Mouse (Mus musculus): Measurements from ENCODE around the gene Ccin. TPM values are rescaled to one million over a fixed set of nuclear protein-coding genes. Genes with fewer than 3 reads are reported as not detected.

Gene Ccin
- total RNA-seq, 1 experiment from 2014 or later: not detected

DNA sequence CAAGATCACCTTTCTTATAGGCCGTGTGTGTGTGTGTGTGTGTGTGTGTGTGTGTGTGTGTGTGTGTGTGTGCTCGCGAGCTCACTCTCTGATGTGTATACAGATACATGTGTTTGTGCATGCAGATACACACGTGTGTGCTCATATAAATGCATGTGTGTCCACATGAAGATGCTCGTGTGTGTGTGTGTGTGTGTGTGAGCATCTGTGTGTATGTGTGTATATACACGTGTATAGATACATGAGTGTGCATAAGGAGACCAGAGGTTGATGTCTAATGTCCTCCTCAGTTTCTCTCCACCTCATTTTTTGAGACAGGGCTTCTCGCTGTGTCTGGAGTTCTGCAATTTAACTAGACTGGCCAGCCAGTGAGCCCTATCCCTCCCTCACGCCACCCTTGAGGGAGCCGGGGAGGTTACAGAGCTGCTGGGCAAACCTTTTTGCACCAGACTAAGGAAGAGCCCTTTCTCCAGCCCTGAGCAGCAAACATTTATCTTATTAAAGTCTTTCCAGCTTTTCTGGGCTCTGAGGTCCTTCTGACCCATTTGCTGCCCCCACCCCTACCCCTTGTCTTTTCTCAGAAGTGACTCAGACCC is 11.6 kb upstream of the Ccin start:
- ATAC-seq (replicated peaks; ENCODE audit: insufficient number of reproducible peaks, low FRiP score, low TSS enrichment, poor library complexity, severe bottlenecking): no peak

DNA sequence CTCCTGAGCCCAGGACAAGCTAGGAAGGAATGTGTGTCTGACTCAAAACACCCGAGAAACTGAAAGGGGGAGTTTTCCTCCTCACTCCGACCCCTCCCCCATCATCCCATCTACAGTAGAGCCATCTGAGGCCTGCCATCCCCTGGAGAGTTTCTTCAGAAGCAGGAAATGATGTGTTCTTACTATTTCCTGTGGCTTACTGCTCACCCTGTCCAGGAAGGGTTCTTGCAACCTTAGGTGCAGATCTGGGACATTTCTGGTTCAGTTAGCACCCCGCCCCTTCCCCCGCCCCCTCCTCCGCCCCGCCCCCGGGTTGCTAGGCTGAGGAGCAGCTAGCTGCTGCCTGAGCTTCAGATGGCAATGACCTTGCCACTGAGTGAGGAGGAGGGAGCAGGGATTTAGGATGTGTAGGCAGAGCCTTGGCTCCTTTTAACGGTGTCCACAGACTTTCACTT is 11.1 kb upstream of the Ccin start:
- peak; percentile 41 for ATAC-seq (replicated peaks; ENCODE audit: insufficient number of reproducible peaks, low FRiP score, low TSS enrichment, poor library complexity, severe bottlenecking)

DNA sequence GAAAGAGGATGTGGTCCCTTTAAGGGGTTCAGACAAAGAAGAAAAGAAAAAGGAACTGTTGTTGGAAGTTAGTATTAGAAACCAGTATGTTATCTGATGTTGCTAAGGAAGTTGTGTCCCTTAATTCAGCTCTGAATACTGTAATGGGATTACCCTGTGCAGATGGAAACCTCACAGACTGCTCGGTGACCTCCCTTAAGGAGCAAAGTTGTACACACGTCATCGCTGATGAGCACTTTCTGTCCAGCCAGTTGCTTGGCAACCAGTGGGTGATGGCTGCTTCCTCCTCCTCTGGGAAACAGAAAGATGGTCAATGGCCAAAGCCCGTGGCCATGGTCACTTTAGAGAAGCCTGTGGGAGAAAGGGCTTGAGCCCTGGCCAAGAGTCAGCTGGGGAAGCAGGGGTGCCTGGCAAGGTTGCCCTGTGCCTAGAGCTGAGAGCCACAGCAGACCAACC is 9.7 kb upstream of the Ccin start:
- peak; percentile 92 for ATAC-seq (replicated peaks; ENCODE audit: insufficient number of reproducible peaks, low FRiP score, low TSS enrichment, poor library complexity, severe bottlenecking)

- no peak for ATAC-seq (replicated peaks; ENCODE audit: insufficient number of reproducible peaks, low FRiP score, low TSS enrichment, poor library complexity, severe bottlenecking)
Observed at GRCm38 (mm10) chr4:43974914-43975616, 8.2 kb upstream of the Ccin start.

- no peak for ATAC-seq (replicated peaks; ENCODE audit: insufficient number of reproducible peaks, low FRiP score, low TSS enrichment, poor library complexity, severe bottlenecking)
Observed at GRCm38 (mm10) chr4:43976223-43976740, 7.0 kb upstream of the Ccin start.

- no peak for ATAC-seq (replicated peaks; ENCODE audit: insufficient number of reproducible peaks, low FRiP score, low TSS enrichment, poor library complexity, severe bottlenecking)
Observed at GRCm38 (mm10) chr4:43978521-43979443, 4.5 kb upstream of the Ccin start.

GRCm38 (mm10) chr4:43979746-43980145 is 3.5 kb upstream of the Ccin start:
- no peak for ATAC-seq (replicated peaks; ENCODE audit: insufficient number of reproducible peaks, low FRiP score, low TSS enrichment, poor library complexity, severe bottlenecking)

DNA sequence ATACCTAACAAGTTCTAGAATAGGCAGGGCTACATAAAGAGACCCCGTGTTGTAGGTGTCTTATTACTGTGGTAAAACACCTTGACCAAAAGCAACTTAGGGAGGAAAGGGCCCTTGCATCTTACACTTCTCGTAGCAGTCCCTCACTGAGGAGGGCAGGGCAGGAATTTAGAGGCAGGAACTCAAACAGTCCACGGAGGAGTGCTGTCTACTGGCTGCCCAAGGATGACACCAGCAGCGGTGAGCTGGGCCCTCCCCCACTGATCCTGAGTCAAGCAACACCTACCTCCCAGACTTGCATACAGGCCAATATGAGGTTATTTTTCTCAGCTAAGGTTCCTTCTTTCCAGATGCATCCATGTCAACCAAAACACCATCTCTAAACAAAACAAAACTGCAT is 3.0 kb upstream of the Ccin start:
- ATAC-seq (replicated peaks; ENCODE audit: insufficient number of reproducible peaks, low FRiP score, low TSS enrichment, poor library complexity, severe bottlenecking): no peak

DNA sequence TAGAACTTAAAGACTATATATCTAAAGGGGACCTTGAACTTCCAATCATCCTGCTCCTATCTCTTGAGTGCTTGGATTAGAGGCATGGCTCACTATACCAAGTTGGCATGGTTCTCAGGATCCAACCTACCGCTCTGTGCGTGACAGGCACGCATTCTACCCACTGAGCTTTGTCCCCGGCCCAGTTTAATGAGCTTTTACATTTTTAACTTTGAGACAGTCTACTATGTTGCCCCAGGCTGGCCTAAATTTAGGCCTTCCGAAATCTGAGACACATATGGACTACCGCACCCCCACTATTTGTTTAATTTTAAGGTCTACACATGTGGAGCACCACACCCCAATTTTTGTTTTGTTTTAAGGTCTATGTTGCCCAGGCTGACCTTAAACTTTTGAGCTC is 2.4 kb upstream of the Ccin start:
- no peak for ATAC-seq (replicated peaks; ENCODE audit: insufficient number of reproducible peaks, low FRiP score, low TSS enrichment, poor library complexity, severe bottlenecking)

DNA sequence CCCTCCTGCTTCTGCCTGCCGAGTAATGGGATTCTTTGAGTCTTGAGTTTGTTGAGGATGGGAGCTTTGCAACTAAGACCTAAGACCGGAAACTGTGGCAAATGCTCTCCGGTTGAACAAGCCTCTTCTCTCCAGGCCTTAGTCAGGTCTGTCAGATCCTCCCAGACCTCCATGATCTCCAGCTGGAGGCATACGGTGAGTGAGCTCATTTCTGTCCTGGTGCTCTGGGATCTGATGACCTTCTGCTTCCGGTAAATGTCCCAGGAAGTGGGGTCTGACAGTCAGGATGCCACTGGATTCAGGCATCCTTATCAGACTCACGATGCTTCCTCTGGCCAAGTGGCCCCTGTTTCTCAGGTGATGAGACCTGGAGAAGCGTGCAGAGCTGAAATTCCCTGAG is 2.0 kb upstream of the Ccin start:
- no peak for ATAC-seq (replicated peaks; ENCODE audit: insufficient number of reproducible peaks, low FRiP score, low TSS enrichment, poor library complexity, severe bottlenecking)

GRCm38 (mm10) chr4:43982053-43982732 is 1.1 kb upstream of the Ccin start:
- peak; percentile 92 for ATAC-seq (replicated peaks; ENCODE audit: insufficient number of reproducible peaks, low FRiP score, low TSS enrichment, poor library complexity, severe bottlenecking)

- ATAC-seq (replicated peaks; ENCODE audit: insufficient number of reproducible peaks, low FRiP score, low TSS enrichment, poor library complexity, severe bottlenecking): no peak
Observed at GRCm38 (mm10) chr4:43983756-43984155, 473 bp downstream of the Ccin start.

- ATAC-seq (replicated peaks; ENCODE audit: insufficient number of reproducible peaks, low FRiP score, low TSS enrichment, poor library complexity, severe bottlenecking): no peak
Observed at GRCm38 (mm10) chr4:43984326-43984725, 1.0 kb downstream of the Ccin start.

DNA sequence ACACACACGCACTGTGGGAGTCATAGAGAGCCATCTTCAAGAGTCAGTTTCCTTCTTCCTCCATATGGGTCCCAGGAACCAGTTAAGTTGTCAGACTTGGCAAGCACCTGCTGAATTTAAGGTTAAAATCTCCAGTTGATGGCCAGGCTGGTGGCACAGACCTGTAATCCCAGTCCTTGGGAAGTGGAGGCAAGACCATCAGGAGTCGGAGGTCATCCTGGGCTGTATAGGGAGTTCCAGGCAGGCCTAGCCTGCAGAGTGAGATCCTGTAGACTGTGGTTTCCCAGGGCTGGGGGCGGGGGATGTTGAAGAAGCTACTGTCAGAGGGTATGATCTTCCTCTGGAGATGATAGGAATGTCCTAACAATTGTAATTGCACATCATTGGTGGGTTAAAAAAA is 5.7 kb downstream of the Ccin start:
- no peak for ATAC-seq (replicated peaks; ENCODE audit: insufficient number of reproducible peaks, low FRiP score, low TSS enrichment, poor library complexity, severe bottlenecking)

- no peak for ATAC-seq (replicated peaks; ENCODE audit: insufficient number of reproducible peaks, low FRiP score, low TSS enrichment, poor library complexity, severe bottlenecking)
Observed at GRCm38 (mm10) chr4:43993072-43993471, 9.8 kb downstream of the Ccin start.

- no peak for ATAC-seq (replicated peaks; ENCODE audit: insufficient number of reproducible peaks, low FRiP score, low TSS enrichment, poor library complexity, severe bottlenecking)
Observed at GRCm38 (mm10) chr4:43994342-43994741, 11.1 kb downstream of the Ccin start.

DNA sequence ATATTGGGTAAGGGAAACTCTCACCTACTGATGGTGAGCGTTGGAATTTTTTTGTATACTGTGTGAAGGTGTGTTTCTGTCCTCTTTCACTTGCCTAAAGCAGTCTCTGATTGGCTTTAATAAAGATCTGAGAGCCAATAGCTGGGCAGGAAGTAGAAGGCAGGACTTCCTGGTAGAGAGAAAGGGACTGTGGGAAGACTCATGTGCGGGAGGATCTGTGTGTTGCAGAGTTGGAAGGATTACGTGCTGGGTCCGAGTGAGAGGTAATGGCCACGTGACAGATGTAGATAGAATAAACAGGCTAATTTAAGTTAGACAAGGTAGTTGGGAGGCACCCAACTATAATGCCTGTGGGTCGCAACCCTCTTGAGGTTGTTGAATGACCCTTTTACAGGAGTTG is 20.3 kb downstream of the Ccin start:
- no peak for ATAC-seq (replicated peaks; ENCODE audit: insufficient number of reproducible peaks, low FRiP score, low TSS enrichment, poor library complexity, severe bottlenecking)

DNA sequence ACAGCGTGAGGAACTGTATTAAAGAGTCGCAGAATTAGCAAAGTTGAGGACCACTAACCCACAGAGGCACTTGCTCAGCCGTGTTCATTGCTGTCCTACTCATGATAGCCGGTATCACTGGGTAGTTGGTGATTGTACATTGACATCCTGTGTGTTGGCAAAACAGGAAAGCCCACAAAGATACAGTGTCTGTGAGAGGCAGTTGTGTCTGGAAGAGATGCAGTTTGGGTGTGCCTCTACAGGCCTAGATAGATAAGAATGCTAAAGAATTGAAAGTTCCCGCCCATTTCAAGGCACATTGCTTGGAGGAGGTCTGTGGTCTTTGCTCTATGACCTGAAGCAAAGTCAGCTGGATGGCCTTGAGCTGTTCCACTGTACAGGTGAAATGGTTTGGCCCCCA is 20.8 kb downstream of the Ccin start, which contains the start of gene Clta:
Gene Clta (plus strand): TSS at position 327 of the 400 bp plus-strand sequence.
- ATAC-seq (replicated peaks; ENCODE audit: insufficient number of reproducible peaks, low FRiP score, low TSS enrichment, poor library complexity, severe bottlenecking): no peak
